Mouse (Mus musculus): ENCODE results near the gene Tfdp1. TPM values are rescaled to one million over a fixed set of nuclear protein-coding genes. Genes with fewer than 3 reads are reported as not detected.

The Tfdp1 gene
- polyA plus RNA-seq, 1 experiment: 76.6 TPM

- TF ChIP-seq POLR2A (IDR thresholded peaks at IDR 0.05; ENCODE audit: extremely low read depth, insufficient read depth, low read length): no peak
- TF ChIP-seq CTCF (IDR thresholded peaks at IDR 0.05; ENCODE audit: extremely low read depth, insufficient read depth, low read length): no peak
- H3K27ac ChIP-seq (ENCODE audit: insufficient read depth, low read length): no peak overlapping the region
- H3K4me3 ChIP-seq (ENCODE audit: insufficient read depth, low read length): no peak overlapping the region
- H3K4me1 ChIP-seq (ENCODE audit: control insufficient read depth, insufficient read depth, low read length): no peaks in the 10 kb centered on the region
Measured at GRCm38 (mm10) chr8:13373151-13373662, 34.7 kb downstream of the Tfdp1 start.

- no peak overlapping the region for H3K4me3 ChIP-seq (ENCODE audit: insufficient read depth, low read length)
- H3K27ac ChIP-seq (ENCODE audit: insufficient read depth, low read length): no peak overlapping the region
- no peaks in the 10 kb centered on the region for H3K4me1 ChIP-seq (ENCODE audit: control insufficient read depth, insufficient read depth, low read length)
- no peak for TF ChIP-seq POLR2A (IDR thresholded peaks at IDR 0.05; ENCODE audit: extremely low read depth, insufficient read depth, low read length)
- TF ChIP-seq CTCF (IDR thresholded peaks at IDR 0.05; ENCODE audit: extremely low read depth, insufficient read depth, low read length): no peak
Measured at GRCm38 (mm10) chr8:13381630-13382029, 43.1 kb downstream of the Tfdp1 start.

GRCm38 (mm10) chr8:13382536-13382935 lies 44.0 kb downstream of the Tfdp1 start:
- TF ChIP-seq CTCF (IDR thresholded peaks at IDR 0.05; ENCODE audit: extremely low read depth, insufficient read depth, low read length): no peak
- TF ChIP-seq POLR2A (IDR thresholded peaks at IDR 0.05; ENCODE audit: extremely low read depth, insufficient read depth, low read length): no peak
- Histone ChIP-seq H3K27ac (ENCODE audit: insufficient read depth, low read length) (no peak overlapping the region), H3K4me1 (ENCODE audit: control insufficient read depth, insufficient read depth, low read length) (no peaks in the 10 kb centered on the region), H3K4me3 (ENCODE audit: insufficient read depth, low read length) (no peak overlapping the region)

- Histone ChIP-seq H3K27ac (ENCODE audit: insufficient read depth, low read length) (no peak overlapping the region), H3K4me3 (ENCODE audit: insufficient read depth, low read length) (no peak overlapping the region), H3K4me1 (ENCODE audit: control insufficient read depth, insufficient read depth, low read length) (no peaks in the 10 kb centered on the region)
- TF ChIP-seq CTCF (IDR thresholded peaks at IDR 0.05; ENCODE audit: extremely low read depth, insufficient read depth, low read length) (no peak), POLR2A (IDR thresholded peaks at IDR 0.05; ENCODE audit: extremely low read depth, insufficient read depth, low read length) (no peak)
Measured at GRCm38 (mm10) chr8:13382999-13383398, 44.4 kb downstream of the Tfdp1 start.

- H3K27ac ChIP-seq (ENCODE audit: insufficient read depth, low read length): no peak overlapping the region
- no peak overlapping the region for H3K4me3 ChIP-seq (ENCODE audit: insufficient read depth, low read length)
- H3K4me1 ChIP-seq (ENCODE audit: control insufficient read depth, insufficient read depth, low read length): no peaks in the 10 kb centered on the region
- no peak for TF ChIP-seq POLR2A (IDR thresholded peaks at IDR 0.05; ENCODE audit: extremely low read depth, insufficient read depth, low read length)
- TF ChIP-seq CTCF (IDR thresholded peaks at IDR 0.05; ENCODE audit: extremely low read depth, insufficient read depth, low read length): no peak
Measured at GRCm38 (mm10) chr8:13386366-13386765, 47.8 kb downstream of the Tfdp1 start.

GRCm38 (mm10) chr8:13387728-13388127 lies 49.2 kb downstream of the Tfdp1 start:
- Histone ChIP-seq H3K4me1 (ENCODE audit: control insufficient read depth, insufficient read depth, low read length) (no peaks in the 10 kb centered on the region), H3K4me3 (ENCODE audit: insufficient read depth, low read length) (no peak overlapping the region), H3K27ac (ENCODE audit: insufficient read depth, low read length) (no peak overlapping the region)
- no peak for TF ChIP-seq POLR2A (IDR thresholded peaks at IDR 0.05; ENCODE audit: extremely low read depth, insufficient read depth, low read length)
- no peak for TF ChIP-seq CTCF (IDR thresholded peaks at IDR 0.05; ENCODE audit: extremely low read depth, insufficient read depth, low read length)

GRCm38 (mm10) chr8:13388744-13389143 lies 50.2 kb downstream of the Tfdp1 start:
- Histone ChIP-seq H3K27ac (ENCODE audit: insufficient read depth, low read length) (no peak overlapping the region), H3K4me1 (ENCODE audit: control insufficient read depth, insufficient read depth, low read length) (no peaks in the 10 kb centered on the region), H3K4me3 (ENCODE audit: insufficient read depth, low read length) (no peak overlapping the region)
- TF ChIP-seq CTCF (IDR thresholded peaks at IDR 0.05; ENCODE audit: extremely low read depth, insufficient read depth, low read length): no peak
- TF ChIP-seq POLR2A (IDR thresholded peaks at IDR 0.05; ENCODE audit: extremely low read depth, insufficient read depth, low read length): no peak

- TF ChIP-seq CTCF (IDR thresholded peaks at IDR 0.05; ENCODE audit: extremely low read depth, insufficient read depth, low read length) (no peak), POLR2A (IDR thresholded peaks at IDR 0.05; ENCODE audit: extremely low read depth, insufficient read depth, low read length) (no peak)
- no peaks in the 10 kb centered on the region for H3K4me1 ChIP-seq (ENCODE audit: control insufficient read depth, insufficient read depth, low read length)
- H3K4me3 ChIP-seq (ENCODE audit: insufficient read depth, low read length): no peak overlapping the region
- no peak overlapping the region for H3K27ac ChIP-seq (ENCODE audit: insufficient read depth, low read length)
Measured at GRCm38 (mm10) chr8:13393869-13394268, 55.3 kb downstream of the Tfdp1 start.

GRCm38 (mm10) chr8:13396725-13397124 lies 58.2 kb downstream of the Tfdp1 start, which contains the start of gene Atp4b:
Gene Atp4b, minus strand, starts transcription at chr8:13396825.
- no peak within 1 kb of the TSS for H3K27ac ChIP-seq (ENCODE audit: insufficient read depth, low read length)
- TF ChIP-seq CTCF (IDR thresholded peaks at IDR 0.05; ENCODE audit: extremely low read depth, insufficient read depth, low read length) (no peak), POLR2A (IDR thresholded peaks at IDR 0.05; ENCODE audit: extremely low read depth, insufficient read depth, low read length) (no peak)
- no peaks in the 10 kb centered on the region for H3K4me1 ChIP-seq (ENCODE audit: control insufficient read depth, insufficient read depth, low read length)
- no peak within 1 kb of the TSS for H3K4me3 ChIP-seq (ENCODE audit: insufficient read depth, low read length)

GRCm38 (mm10) chr8:13403517-13403916 lies 65.0 kb downstream of the Tfdp1 start:
- TF ChIP-seq POLR2A (IDR thresholded peaks at IDR 0.05; ENCODE audit: extremely low read depth, insufficient read depth, low read length): no peak
- no peak for TF ChIP-seq CTCF (IDR thresholded peaks at IDR 0.05; ENCODE audit: extremely low read depth, insufficient read depth, low read length)
- Histone ChIP-seq H3K4me1 (ENCODE audit: control insufficient read depth, insufficient read depth, low read length) (no peaks in the 10 kb centered on the region), H3K27ac (ENCODE audit: insufficient read depth, low read length) (no peak overlapping the region), H3K4me3 (ENCODE audit: insufficient read depth, low read length) (no peak overlapping the region)

Measured in cortical plate, adult 2 months (tissue).